Mouse (Mus musculus) embryonic facial prominence, embryonic 14.5 days (tissue): ENCODE measurements around the gene Nsl1. TPM values are rescaled to one million over a fixed set of nuclear protein-coding genes. Genes with fewer than 3 reads are reported as not detected.

Source experiments
- ATAC-seq: fragments of 200-750 bp; cut with Nextera tagmentation; 2 replicates; pipeline ENCODE4 v1.8.0; 2017; ENCODE audit warnings: low read depth, moderate number of reproducible peaks, moderate TSS enrichment
- DNase-seq: peaks from one replicate; pipeline ENCODE4 v3.0.0-alpha.2; 2015; ENCODE audit warnings: low spot score
- H3K27ac ChIP-seq: fragments of 300-500 bp; sonication (generic); replicated peaks from 2 replicates; pipeline ENCODE4 v1.5.1; 2014; ENCODE audit warnings: low read depth, mild to moderate bottlenecking, low read length, moderate library complexity
- H3K27me3 ChIP-seq: fragments of 300-500 bp; sonication (generic); replicated peaks from 2 replicates; pipeline ENCODE4 v1.6.1; 2014; ENCODE audit warnings: low read length; ENCODE audit not compliant: control insufficient read depth, insufficient read depth
- H3K36me3 ChIP-seq: fragments of 300-500 bp; sonication (generic); 2 replicates; pipeline ENCODE4 v1.6.1; 2014; ENCODE audit warnings: low read length, mixed read lengths; ENCODE audit not compliant: control insufficient read depth, insufficient read depth
- H3K4me1 ChIP-seq: fragments of 300-500 bp; sonication (generic); 2 replicates; pipeline ENCODE4 v1.6.1; 2014; ENCODE audit warnings: antibody characterized with exemption, low read length; ENCODE audit not compliant: control insufficient read depth, insufficient read depth
- H3K4me2 ChIP-seq: fragments of 300-500 bp; sonication (generic); 2 replicates; pipeline ENCODE4 v1.6.1; 2014; ENCODE audit warnings: low read depth, mild to moderate bottlenecking, low read length, moderate library complexity, mixed read lengths
- H3K4me3 ChIP-seq: fragments of 300-500 bp; sonication (generic); 2 replicates; pipeline ENCODE4 v1.5.1; 2014; ENCODE audit warnings: low read depth, mild to moderate bottlenecking, low read length
- H3K9ac ChIP-seq: fragments of 300-500 bp; sonication (generic); 2 replicates; pipeline ENCODE4 v1.6.1; 2014; ENCODE audit warnings: low read depth, mild to moderate bottlenecking, low read length, moderate library complexity, mixed read lengths
- H3K9me3 ChIP-seq: fragments of 300-500 bp; sonication (generic); 2 replicates; pipeline ENCODE4 v1.6.1; 2016; ENCODE audit warnings: low read length; ENCODE audit not compliant: control insufficient read depth
- WGBS: fragments of 180-500 bp; shearing (Covaris S2); extraction: QIAGEN DNeasy Blood & Tissue Kit; methylation state at CpG from one replicate; pipeline ENCODE4 v1.1.7; 2014; 5-methylcytosine and 5-hydroxymethylcytosine counted together
- polyA plus RNA-seq: library from polyadenylated mRNA; unstranded; fragments of >200 nt; fragmentation: Nextera tagmentation; extraction: Ambion mirVana; gene quantifications from 2 replicates; pipeline ENCODE4 v1.2.1, GENCODE M21; 2014

Gene Nsl1
- polyA plus RNA-seq, 1 experiment from 2014 or later, result 9.3 TPM

DNA sequence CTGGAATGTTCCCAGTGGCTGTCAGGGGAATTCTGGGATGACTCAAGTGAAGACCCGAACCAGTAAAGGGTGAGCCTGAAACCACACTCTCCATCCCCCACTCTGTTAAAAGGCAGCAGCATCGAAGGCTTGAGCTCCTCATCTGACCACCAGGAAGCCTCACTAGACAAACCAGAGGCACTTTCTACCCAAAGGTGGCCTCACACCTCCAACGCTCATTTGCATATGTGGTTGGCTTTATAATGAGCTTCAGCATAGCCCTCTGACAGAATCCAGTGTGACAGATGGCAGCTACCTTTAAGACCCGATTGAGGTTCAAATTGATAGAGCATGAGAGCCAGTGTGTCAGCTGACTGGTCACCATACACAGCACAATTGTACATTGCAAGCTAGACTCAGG, 61.5 kb downstream of the Nsl1 start:
- no peak overlapping the region for H3K4me2 ChIP-seq
- 65% methylated on average over 4 of the region's 4 CpGs for WGBS
- 0 out of 2 replicates have a peak, but pooled peaks cover 3% of the 10 kb centered on the region for H3K4me1 ChIP-seq
- no peak overlapping the region for H3K27ac ChIP-seq
- no peak for DNase-seq
- no peak overlapping the region for H3K9ac ChIP-seq
- no peak for ATAC-seq
- no peaks in the 10 kb centered on the region for H3K36me3 ChIP-seq
- H3K27me3 ChIP-seq, result 0 out of 2 replicates have a peak, but pooled peaks cover 4% of the 10 kb centered on the region
- H3K4me3 ChIP-seq, result no peak overlapping the region
- H3K9me3 ChIP-seq, result peaks cover under 1% of the 10 kb centered on the region; the same call in 1 of the 2 replicates

DNA sequence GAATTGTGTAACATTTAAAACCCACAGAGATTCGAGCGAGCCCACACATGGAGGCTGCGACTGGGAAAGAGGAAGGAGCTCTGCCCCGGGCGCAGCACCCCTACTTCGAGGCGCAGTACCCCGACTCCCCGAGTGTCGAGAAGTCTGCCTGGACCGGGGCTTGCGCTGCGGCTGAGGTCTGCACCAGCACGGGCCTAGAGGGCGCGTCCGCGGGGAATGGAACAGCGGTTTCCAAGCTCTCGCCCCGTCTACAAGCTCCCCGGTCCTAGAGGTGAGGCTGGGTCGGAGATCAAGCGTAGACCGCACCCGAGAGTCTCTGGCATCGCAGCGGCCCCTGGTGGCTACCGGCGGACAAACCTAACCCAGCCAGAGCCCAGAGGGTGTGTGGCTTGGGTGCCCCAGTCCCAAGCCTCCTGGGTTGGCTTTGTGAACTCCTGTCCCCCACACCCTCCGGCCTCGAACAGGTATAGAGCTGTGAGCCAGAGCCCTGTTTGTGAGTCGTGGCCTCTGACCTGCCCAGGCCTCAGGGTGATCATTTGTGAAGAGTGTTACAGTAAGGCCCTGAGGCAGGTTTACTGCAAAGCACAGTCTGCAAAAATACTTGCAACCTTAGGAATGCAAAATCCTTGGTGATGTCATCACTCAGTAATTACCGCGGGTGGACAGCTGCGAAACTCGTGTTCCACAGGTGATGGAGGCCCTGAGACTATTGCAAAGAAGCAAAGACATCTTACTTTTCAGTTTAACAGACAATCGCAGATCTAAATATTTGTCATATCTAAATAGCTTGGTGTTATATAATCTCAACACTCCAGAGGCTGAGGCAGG, 63.2 kb downstream of the Nsl1 start:
- DNase-seq (peak; percentile 57), ATAC-seq (peak; percentile 91)
- Histone ChIP-seq H3K36me3 (no peaks in the 10 kb centered on the region), H3K9ac (peak overlapping the region; percentile 51), H3K4me2 (peak overlapping the region; percentile 68), H3K4me3 (peak overlapping the region; percentile 37), H3K27me3 (0 out of 2 replicates have a peak, but pooled peaks cover 4% of the 10 kb centered on the region), H3K27ac (no peak overlapping the region), H3K4me1 (0 out of 2 replicates have a peak, but pooled peaks cover 3% of the 10 kb centered on the region), H3K9me3 (peaks cover 11% of the 10 kb centered on the region; the same call in 1 of the 2 replicates)
- 16% methylated on average over 35 of the region's 38 CpGs for WGBS

DNA sequence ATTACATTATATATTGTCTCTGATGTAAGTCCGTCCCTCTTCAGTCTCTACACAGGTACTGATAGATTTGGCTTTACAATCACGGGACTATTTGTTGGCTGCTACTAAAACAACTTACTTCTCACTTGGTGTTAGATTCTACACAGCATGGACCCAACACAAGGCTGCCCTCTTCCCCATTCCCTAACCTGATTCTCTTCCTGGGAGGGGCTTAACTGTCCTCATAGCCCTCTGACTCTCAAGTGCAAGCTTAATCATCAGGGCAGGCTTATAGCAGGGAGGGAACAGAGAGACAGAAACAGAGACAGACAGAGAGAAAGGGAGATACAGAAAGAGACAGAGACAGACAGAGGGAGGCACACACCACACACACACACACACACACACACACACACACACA, 68.9 kb downstream of the Nsl1 start:
- H3K27ac ChIP-seq, result no peak overlapping the region
- no peak for ATAC-seq
- DNase-seq, result no peak
- no peak overlapping the region for H3K4me2 ChIP-seq
- H3K27me3 ChIP-seq, result no peaks in the 10 kb centered on the region
- no peaks in the 10 kb centered on the region for H3K36me3 ChIP-seq
- H3K9me3 ChIP-seq, result peaks cover 11% of the 10 kb centered on the region; the same call in 1 of the 2 replicates
- H3K4me3 ChIP-seq, result no peak overlapping the region
- no peaks in the 10 kb centered on the region for H3K4me1 ChIP-seq
- H3K9ac ChIP-seq, result no peak overlapping the region
- WGBS, result 96% methylated on average over 2 of the region's 2 CpGs

DNA sequence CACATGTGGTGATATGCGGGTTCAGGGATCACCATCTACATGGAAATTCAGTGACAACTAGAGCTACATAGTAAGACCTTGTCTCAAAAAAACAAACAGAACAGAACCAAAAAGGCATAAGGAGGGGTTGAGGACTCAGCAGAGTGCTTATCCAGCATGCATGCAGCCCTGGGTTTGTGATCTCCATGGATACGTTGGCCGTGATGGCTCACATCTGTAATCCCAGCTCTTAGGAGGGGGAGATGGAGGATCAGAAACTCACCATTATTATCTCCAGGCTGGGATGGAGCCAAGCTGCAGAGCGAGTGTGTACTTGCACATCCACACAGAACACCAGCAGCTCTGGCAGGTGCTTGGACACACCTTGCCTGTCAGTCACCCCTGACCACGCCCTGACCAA, 69.4 kb downstream of the Nsl1 start:
- ATAC-seq, result 0 out of 2 replicates have a peak, but pooled peaks have one; percentile 33
- peak; percentile 43 for DNase-seq
- Histone ChIP-seq H3K9me3 (peaks cover 11% of the 10 kb centered on the region; the same call in 1 of the 2 replicates), H3K27ac (no peak overlapping the region), H3K9ac (no peak overlapping the region), H3K4me2 (no peak overlapping the region), H3K4me1 (no peaks in the 10 kb centered on the region), H3K36me3 (no peaks in the 10 kb centered on the region), H3K27me3 (no peaks in the 10 kb centered on the region), H3K4me3 (no peak overlapping the region)
- WGBS, result 54% methylated on average over 5 of the region's 5 CpGs

DNA sequence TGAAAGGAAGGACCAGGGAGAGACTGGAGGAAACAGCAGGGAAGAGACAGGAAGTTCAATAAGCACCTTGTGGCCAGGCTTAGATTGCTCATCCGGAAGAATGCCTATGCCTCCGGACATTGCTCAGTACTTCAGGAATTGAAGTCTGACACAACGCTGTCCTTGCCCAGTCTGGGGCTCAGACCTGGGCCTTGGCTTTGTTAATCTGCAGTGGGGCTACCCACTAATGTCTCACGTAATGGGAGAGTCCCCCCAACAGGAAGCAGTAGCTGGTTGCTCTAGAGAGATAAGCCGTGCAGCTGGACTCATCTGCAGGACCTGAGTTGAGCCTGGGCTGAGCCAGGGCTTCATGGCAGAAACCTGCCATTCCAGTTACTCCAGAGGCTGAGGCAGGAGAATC, 70.1 kb downstream of the Nsl1 start:
- no peak for DNase-seq
- no peaks in the 10 kb centered on the region for H3K36me3 ChIP-seq
- ATAC-seq, result no peak
- WGBS, result 65% methylated on average over 5 of the region's 5 CpGs
- peaks cover 11% of the 10 kb centered on the region; the same call in 1 of the 2 replicates for H3K9me3 ChIP-seq
- no peak overlapping the region for H3K27ac ChIP-seq
- H3K4me1 ChIP-seq, result no peaks in the 10 kb centered on the region
- H3K4me3 ChIP-seq, result no peak overlapping the region
- H3K9ac ChIP-seq, result no peak overlapping the region
- H3K27me3 ChIP-seq, result no peaks in the 10 kb centered on the region
- no peak overlapping the region for H3K4me2 ChIP-seq

DNA sequence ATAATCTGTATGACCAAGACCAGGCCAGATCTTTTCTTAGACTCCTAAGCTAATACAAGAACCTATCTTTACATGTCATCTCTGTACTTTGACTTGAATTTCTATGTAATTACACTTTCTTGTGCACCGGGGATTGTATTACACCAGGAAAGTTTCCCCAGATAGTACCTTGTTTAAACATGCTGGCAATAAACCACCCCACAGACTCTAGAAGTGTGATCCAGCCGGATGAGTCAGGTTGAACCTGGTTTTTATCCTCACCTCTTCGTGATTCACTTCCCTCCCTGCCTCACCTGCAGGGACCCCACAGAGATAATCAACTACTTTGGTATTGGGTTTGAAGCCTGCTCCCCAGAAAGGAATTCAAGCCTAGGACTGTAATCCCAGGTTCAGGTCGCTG, 72.6 kb downstream of the Nsl1 start:
- ATAC-seq (no peak), DNase-seq (peak; percentile 39)
- 41% methylated on average over 4 of the region's 4 CpGs for WGBS

More for the DNA sequence above, 72.6 kb downstream of the Nsl1 start:
- no peak overlapping the region for H3K9ac ChIP-seq
- no peaks in the 10 kb centered on the region for H3K9me3 ChIP-seq
- no peaks in the 10 kb centered on the region for H3K36me3 ChIP-seq
- H3K27me3 ChIP-seq, result no peaks in the 10 kb centered on the region
- H3K4me2 ChIP-seq, result no peak overlapping the region
- H3K4me3 ChIP-seq, result no peak overlapping the region
- H3K27ac ChIP-seq, result no peak overlapping the region
- no peaks in the 10 kb centered on the region for H3K4me1 ChIP-seq

Other genes starting within 250 kb of the Nsl1 start
- gene Rps6kc1, start 151.2 kb upstream of the Nsl1 start, polyA plus RNA-seq, result 15.4 and 18.5 TPM in 2 replicates
- gene Angel2, start 137.9 kb upstream of the Nsl1 start, polyA plus RNA-seq, result 37.4 and 41.5 TPM in 2 replicates
- 66.4 and 73.7 TPM in 2 replicates for gene Vash2, start 83.7 kb upstream of the Nsl1 start, polyA plus RNA-seq
- 7.3 and 8.2 TPM in 2 replicates for gene Flvcr1, start 36.9 kb upstream of the Nsl1 start, polyA plus RNA-seq
- not detected in 2 replicates for gene Spata45, start 26.4 kb upstream of the Nsl1 start, polyA plus RNA-seq
- gene Tatdn3, start 80 bp upstream of the Nsl1 start, polyA plus RNA-seq, result 12.9 and 14.7 TPM in 2 replicates
- 6.1 and 7.0 TPM in 2 replicates for gene Batf3, start 34.8 kb downstream of the Nsl1 start, polyA plus RNA-seq
- not detected in 2 replicates for gene Fam71a, start 101.8 kb downstream of the Nsl1 start, polyA plus RNA-seq
- gene Atf3, start 155.0 kb downstream of the Nsl1 start, polyA plus RNA-seq, result 4.3 and 4.9 TPM in 2 replicates